Mouse (Mus musculus) right cerebral cortex, adult 18-20 months (tissue): ENCODE results near the gene Tmem175.
A peak's percentile ranks its signal among the peaks of the same experiment; 100 is the strongest.
"Not testable (repeated sequence)": the region's sequence is repeated elsewhere in the genome, so short reads cannot be mapped to it uniquely, and the experiment has no call there.

ENCODE experiments used
- DNase-seq: peaks from one replicate; pipeline ENCODE4 v3.0.0; 2022; ENCODE audit warnings: mixed read lengths

Gene Tmem175

GRCm38 (mm10) chr5:108629634-108630483 lies at the start of gene Tmem175, which contains the start of gene Gak:
Gene Tmem175, plus strand, starts transcription at chr5:108629770.
Gene Gak, minus strand, starts transcription at chr5:108629755.
- DNase-seq = peak; percentile 95

- DNase-seq = peak; percentile 79
Observed at GRCm38 (mm10) chr5:108581361-108581891, 48.1 kb upstream of the Tmem175 start.

GRCm38 (mm10) chr5:108599923-108600322 lies 29.6 kb upstream of the Tmem175 start:
- no peak for DNase-seq

GRCm38 (mm10) chr5:108602537-108602936 lies 27.0 kb upstream of the Tmem175 start:
- peak; percentile 46 for DNase-seq

GRCm38 (mm10) chr5:108610426-108610825 lies 19.1 kb upstream of the Tmem175 start:
- no peak for DNase-seq

- peak; percentile 42 for DNase-seq
Observed at GRCm38 (mm10) chr5:108621870-108622269, 7.7 kb upstream of the Tmem175 start.

GRCm38 (mm10) chr5:108626050-108626660 lies 3.4 kb upstream of the Tmem175 start:
- no peak for DNase-seq

GRCm38 (mm10) chr5:108628891-108629633 lies 508 bp upstream of the Tmem175 start:
- no peak for DNase-seq

- DNase-seq = no peak
Observed at GRCm38 (mm10) chr5:108633676-108634075, 4.1 kb downstream of the Tmem175 start.

GRCm38 (mm10) chr5:108634088-108634487 lies 4.5 kb downstream of the Tmem175 start:
- not testable (repeated sequence) for DNase-seq

- DNase-seq = no peak
Observed at GRCm38 (mm10) chr5:108636172-108636571, 6.6 kb downstream of the Tmem175 start.

- DNase-seq = no peak
Observed at GRCm38 (mm10) chr5:108643674-108644073, 14.1 kb downstream of the Tmem175 start.

GRCm38 (mm10) chr5:108645651-108646342 lies 16.2 kb downstream of the Tmem175 start:
- DNase-seq = peak; percentile 41

- no peak for DNase-seq
Observed at GRCm38 (mm10) chr5:108646343-108646660, 16.7 kb downstream of the Tmem175 start.

GRCm38 (mm10) chr5:108647311-108647710 lies 17.7 kb downstream of the Tmem175 start:
- no peak for DNase-seq

GRCm38 (mm10) chr5:108647820-108648465 lies 18.4 kb downstream of the Tmem175 start:
- DNase-seq = no peak

- DNase-seq = no peak
Observed at GRCm38 (mm10) chr5:108648937-108649576, 19.5 kb downstream of the Tmem175 start.

GRCm38 (mm10) chr5:108650341-108650740 lies 20.8 kb downstream of the Tmem175 start:
- no peak for DNase-seq

- no peak for DNase-seq
Observed at GRCm38 (mm10) chr5:108651136-108651720, 21.7 kb downstream of the Tmem175 start.

- peak; percentile 69 for DNase-seq
Observed at GRCm38 (mm10) chr5:108651823-108652222, 22.3 kb downstream of the Tmem175 start.

- DNase-seq = no peak
Observed at GRCm38 (mm10) chr5:108653341-108653740, 23.8 kb downstream of the Tmem175 start.
